Mouse (Mus musculus) left cerebral cortex, adult 11 months (tissue): Measurements from ENCODE around the gene Acbd4.
A peak's percentile ranks its signal among the peaks of the same experiment; 100 is the strongest.

Experiments
- DNase-seq: peaks from one replicate; pipeline ENCODE4 v3.0.0; 2022; ENCODE audit warnings: low spot score

The Acbd4 gene

GRCm38 (mm10) chr11:103101481-103101865 lies at the start of gene Acbd4, which contains the start of gene Plcd3:
TSS of gene Acbd4 (plus strand) at chr11:103101682.
TSS of gene Plcd3 (minus strand) at chr11:103101658.
- DNase-seq: no peak

DNA sequence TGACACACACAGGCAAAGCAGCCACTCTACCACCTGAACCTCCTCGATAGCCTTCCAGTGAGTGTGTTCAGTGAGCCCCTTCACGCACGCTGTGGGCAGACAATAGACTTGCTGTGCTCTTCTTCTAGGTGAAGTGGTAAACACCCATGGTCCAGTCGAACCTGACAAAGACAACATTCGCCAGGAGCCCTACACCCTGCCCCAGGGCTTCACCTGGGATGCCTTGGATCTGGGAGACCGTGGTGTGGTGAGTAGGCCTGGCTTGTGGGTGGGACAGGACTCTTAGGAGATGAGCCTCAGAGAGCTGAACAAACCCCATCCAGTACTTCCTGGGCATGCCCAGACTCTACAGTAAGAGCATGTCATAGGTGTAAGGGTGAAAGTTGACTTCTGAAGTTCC lies 49.4 kb upstream of the Acbd4 start:
- no peak for DNase-seq

GRCm38 (mm10) chr11:103053191-103054076 lies 48.0 kb upstream of the Acbd4 start:
- DNase-seq: no peak

DNA sequence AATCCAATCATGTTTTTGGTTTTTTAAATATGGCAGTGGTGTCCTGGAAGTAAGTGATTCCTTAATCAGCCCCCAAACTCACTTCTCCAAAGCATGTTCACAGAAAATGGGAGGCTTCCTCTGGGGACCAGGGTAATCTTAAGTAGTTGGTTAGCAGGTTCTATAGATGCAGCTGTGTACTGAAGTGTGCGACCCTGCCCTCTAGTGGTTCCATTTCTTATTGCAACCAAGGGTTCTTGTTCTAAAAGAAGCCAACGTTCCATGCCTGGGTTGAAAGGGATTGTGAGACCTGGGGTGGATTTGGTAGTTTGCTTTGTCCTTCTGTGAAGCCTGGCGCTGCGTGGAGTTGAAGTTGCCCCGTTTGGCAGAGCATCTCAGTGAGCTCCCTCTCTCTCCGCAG lies 46.7 kb upstream of the Acbd4 start:
- DNase-seq: peak; percentile 77

- DNase-seq: no peak
Observed at GRCm38 (mm10) chr11:103056636-103057035, 44.8 kb upstream of the Acbd4 start.

- DNase-seq: no peak
Observed at GRCm38 (mm10) chr11:103058499-103059085, 42.9 kb upstream of the Acbd4 start.

GRCm38 (mm10) chr11:103066191-103067050 lies 35.1 kb upstream of the Acbd4 start:
- DNase-seq: no peak

- no peak for DNase-seq
Observed at GRCm38 (mm10) chr11:103067051-103067361, 34.5 kb upstream of the Acbd4 start.

DNA sequence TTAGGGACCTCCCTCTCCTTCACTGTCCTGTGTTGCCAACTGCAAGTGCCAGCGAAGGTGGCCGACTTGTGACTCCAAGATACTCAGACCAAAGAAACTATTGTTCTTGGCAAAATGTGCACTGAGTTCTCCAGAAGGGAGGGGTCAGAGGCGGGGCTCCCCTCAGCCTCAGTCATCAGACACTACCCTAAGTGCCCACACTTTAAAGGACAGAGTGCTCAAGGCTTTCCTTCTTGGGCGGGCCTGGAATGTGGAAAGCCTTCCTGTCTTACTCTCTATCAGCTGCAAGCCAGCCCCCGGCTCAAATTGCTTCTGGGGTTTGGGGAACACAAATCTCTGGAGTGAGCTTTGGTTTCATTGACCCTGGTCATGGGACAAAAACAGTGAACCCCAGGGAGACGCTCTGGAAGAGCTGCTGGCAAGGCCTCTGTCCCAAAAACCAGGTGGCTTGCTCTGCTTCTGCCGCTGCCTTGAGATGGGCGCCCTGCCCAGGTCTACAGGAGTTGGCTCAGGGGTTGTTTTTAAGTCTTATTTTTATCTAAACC lies 34.0 kb upstream of the Acbd4 start:
- no peak for DNase-seq

- DNase-seq: no peak
Observed at GRCm38 (mm10) chr11:103068272-103068671, 33.2 kb upstream of the Acbd4 start.

- DNase-seq: no peak
Observed at GRCm38 (mm10) chr11:103068884-103069283, 32.6 kb upstream of the Acbd4 start.

DNA sequence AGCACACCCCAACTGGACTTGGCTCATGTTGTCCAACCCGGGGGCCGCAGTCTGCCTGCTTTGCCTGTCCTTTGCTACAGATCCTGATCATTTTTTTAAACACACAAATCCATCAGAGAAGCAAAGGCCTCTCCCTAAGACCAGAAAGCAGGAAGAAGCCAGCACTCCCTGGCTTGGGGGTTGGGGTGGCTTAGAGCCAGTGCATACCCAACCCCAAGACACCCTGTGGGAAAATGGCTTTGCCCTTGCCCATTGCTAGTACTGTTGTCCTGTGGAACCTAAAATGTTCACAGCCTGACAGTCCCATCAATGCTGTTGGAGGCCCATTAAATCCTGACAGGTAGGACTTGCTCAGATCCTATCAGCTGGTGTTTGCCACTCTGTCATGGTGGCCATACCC lies 31.8 kb upstream of the Acbd4 start:
- DNase-seq: no peak

DNA sequence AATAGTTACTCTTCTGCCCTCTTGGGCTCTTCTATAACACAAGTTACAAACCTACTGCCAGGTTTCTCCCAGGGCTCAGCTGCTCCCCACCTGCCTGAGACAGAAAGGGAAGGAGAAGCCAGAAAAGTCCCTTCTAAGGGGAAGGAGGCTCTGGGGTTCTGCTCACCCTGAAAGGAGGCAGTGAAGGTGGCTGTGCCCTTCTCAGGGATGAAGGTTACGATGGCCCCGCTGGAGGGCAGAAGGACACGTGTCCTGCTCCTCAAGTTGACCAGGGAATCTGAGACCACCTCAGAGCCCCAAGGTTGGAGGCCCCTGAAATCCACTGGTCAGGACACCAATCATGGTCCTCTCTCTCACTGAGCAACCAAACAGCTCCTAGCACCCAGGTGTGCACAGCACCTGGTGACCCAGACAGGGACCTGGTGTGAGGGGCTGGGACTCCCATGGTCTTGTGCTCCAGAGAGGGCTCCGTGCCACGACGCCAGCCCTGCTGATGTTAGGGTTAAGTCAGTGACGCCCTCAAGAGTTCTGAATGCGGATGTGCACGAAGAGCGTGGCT lies 31.1 kb upstream of the Acbd4 start:
- no peak for DNase-seq

DNA sequence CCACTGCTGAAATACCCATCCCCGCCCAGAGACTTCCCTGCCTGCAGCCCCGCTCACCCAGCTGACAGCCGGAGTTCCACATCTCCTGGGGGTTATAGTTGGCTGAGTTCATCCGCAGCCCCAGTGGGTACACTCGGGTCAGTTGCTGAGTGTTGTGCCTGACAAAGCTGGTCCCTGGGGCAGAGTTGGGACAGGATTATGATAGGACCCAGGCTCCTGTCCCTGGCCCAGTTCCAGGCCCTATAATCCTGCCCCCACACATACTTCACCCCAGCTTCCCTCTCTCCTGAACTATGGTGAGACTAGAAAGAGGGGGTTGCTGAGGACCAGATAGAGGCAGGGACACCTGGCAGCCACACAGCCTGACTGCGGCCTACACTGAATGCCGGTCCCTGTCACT lies 27.8 kb upstream of the Acbd4 start:
- DNase-seq: no peak

DNA sequence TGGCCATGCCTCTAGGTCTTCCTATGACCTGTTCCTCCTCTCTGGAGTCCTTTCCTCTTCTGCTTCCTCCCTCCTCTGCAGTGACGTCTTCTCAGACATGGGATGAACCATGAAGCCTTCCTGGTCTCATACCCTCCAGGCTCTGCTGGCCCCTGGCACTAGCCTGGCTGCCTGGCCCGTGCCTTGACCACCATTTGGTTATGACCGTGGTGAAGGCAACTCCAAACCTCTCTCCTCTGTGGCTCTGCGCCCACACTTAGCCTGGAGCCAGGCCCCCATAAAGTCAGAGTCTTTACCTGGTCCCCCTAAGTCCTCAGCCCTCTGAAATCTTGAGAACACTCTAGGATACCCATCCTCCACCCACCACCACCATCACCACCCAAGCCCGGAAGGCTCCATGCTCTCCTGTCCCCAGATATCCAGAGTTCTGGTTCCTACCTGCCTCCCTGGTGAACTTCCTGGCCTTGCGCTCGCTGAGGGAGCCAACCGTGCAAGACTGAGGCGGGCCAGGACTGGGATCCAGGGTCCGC lies 27.3 kb upstream of the Acbd4 start:
- no peak for DNase-seq

DNA sequence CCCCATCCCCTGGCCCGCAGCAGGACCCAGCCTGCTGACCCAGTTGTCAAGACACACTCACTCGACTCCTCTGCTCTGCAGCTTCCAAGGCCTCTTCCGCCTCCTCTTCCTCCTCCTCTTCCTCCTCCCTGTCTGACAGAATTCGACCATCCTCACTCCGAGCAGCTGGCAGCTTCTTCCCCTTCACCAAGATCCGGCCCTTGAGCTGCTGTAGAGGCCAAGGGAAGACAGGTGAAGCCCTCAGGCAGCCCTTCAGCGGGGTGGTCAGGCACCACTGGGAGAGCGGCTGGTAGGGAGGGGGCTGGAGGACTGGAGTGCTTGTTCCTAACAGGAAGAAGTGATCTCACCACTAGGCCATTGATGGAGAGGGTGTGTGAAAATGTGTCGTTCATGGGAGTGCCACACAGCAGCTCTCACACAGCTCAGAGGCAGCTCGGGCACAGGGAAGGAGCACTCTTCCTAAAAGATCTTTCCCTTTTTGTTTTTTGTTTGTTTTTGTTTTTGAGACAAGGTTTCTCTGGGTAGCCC lies 26.6 kb upstream of the Acbd4 start:
- DNase-seq: no peak

GRCm38 (mm10) chr11:103076010-103076409 lies 25.5 kb upstream of the Acbd4 start:
- no peak for DNase-seq

DNA sequence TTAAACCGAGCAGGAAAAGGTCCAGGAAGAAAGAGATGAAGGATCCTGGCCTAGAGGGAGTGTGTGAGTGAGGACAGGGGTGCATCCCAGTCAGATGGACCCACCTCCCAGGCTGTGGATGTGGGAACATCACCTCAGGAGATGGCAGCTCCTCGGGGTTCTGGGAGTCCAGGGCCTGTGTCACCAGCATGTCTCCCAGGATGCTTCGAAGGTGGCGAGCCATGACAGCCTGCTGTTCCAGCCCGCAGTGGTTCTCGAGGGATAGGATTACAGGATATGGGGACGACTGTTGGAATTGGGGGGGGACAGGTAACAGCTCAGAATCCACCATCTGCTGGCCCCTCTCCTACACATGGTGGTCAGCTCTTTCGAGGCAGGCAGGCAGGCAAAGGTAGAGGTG lies 24.9 kb upstream of the Acbd4 start:
- DNase-seq: no peak

- no peak for DNase-seq
Observed at GRCm38 (mm10) chr11:103078131-103078530, 23.4 kb upstream of the Acbd4 start.

DNA sequence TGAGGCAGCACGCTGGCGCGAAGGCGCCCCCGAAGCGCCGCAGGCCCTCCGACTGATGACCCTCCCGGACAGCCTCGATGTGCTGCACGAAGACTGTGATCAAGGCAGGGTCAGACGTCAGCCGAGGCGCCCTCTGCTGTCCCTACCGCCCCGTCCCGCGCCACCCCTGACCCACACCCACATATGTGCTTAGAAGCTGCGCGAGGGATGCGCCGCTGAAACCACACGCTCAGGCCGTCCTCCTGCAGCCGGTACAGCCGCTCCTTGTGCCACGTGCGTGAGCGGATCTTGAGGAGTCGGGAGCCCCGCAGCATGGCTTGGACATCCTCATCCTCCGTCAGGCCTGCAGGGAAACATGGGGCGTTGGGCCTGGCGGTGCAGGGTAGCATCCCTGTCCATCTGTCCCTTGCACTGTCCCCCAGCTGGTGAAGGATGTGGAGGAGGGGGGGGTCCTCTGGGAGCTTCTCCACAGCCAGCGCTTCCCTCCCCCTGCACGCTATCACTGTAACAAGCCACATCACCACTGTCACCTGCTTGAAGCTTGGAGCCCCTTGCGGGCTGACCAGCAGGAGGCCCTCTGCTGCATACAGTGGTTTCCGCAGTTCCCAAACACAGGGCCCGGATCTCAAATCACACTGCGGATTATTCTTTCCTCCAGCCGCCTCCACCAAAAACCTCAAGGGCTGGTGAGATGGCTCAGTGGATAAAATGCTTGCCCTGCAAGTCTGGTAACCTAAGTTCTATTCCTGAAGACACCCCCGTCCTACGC lies 21.0 kb upstream of the Acbd4 start:
- no peak for DNase-seq

- DNase-seq: no peak
Observed at GRCm38 (mm10) chr11:103081631-103082030, 19.9 kb upstream of the Acbd4 start.
